Mouse (Mus musculus): Measurements from ENCODE around the gene Depdc5. TPM values are rescaled to one million over a fixed set of nuclear protein-coding genes. Genes with fewer than 3 reads are reported as not detected.

Gene Depdc5
- polyA plus RNA-seq, 1 experiment from 2014 or later, result 15.3 TPM

DNA sequence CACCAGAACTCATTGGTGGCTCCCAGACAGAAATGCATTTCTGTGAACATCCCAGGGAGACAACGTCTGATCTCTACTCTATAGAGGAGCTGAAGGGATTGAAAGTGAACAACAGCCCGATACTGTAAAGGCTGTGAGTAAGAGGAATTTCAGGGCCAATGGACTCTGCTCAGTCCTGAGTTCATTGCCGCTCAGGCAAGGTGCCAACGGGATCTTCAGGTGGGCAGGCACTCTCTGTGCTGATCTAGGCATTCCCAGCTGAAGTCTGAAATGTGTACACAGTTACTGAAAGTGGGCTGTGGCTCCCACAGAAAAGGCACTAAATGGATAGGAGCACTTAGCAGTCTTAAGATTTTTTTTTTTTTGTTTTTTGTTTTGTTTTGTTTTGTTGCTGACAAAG is 135.3 kb downstream of the Depdc5 start:
- DNase-seq (ENCODE audit: low spot score), result no peak

DNA sequence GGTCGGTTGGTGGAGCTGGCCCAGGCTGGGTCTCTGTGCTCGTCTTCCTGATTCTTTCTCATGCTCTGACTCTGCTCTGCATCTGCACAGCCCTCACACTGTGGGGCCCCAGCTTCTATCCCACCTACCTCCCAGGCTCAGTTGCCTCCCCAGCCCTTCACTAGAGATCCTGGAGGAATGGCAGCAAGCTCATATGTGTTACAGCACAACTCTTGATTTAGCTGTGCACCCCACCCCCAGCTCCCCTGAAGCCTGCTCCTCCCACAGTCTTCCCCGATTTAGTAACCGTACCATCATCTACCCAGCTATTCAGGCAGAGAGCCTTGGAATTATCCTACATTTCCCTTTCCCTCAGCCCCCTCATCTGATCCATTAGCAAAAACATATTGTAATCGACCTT is 137.6 kb downstream of the Depdc5 start:
- DNase-seq (ENCODE audit: low spot score), result no peak

DNA sequence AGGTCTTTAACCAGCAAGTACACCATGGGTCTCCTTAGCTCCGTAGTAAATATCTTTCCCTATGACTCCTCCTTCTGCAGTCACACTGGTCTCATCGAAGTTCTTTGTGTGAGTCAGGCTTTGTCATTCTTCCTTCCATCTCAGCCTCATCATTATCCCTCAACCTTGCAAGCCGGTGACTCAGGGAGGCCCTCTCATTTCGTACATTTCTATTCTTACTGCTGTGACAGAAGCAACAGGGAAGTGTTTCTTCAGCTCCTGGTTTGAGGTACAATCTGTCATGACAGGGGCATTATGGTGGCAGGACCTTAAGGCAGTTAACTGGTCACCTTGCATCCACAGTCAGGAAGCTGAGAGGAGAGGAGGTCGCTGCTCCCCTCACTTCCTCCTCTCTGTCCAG is 139.3 kb downstream of the Depdc5 start:
- no peak for DNase-seq (ENCODE audit: low spot score)

DNA sequence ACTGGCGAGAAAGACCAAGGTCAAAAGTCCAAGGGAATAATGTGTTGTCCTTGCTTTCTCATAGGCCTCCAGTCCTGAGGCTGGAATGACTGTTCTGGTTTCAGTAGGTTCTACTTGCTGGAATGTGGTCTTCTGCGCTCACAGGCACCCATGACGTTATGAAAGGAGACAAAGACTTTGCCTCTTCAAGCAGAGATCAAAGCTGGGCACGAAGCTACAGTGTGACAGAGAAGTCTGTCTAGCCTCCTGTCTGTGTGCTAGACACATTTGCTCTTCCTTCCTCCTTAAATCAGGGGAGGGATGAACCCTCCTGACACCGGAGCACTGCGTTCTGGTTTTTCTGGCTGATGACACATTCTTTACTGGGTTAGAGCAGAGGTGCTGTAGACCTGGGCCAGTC is 140.0 kb downstream of the Depdc5 start:
- DNase-seq (ENCODE audit: low spot score), result no peak

DNA sequence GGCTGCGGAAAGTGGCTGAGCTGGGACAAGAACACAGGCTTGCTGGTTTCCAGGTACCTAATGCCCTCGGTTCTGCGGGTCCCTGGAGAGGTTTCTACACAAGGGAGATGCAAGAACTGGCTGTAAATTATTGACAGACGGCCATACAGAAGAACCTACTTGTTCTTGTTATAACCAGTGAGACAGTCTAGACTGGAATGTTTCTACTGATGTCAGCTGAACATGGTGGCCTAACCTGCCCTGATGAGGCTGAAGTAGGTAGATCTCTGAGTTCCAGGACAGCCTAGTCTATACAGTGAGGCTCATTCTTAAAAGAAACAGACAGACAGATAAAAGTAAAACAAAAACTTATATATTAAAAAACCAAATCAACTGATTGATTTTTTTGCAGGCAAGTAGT is 140.6 kb downstream of the Depdc5 start:
- DNase-seq (ENCODE audit: low spot score), result no peak

DNA sequence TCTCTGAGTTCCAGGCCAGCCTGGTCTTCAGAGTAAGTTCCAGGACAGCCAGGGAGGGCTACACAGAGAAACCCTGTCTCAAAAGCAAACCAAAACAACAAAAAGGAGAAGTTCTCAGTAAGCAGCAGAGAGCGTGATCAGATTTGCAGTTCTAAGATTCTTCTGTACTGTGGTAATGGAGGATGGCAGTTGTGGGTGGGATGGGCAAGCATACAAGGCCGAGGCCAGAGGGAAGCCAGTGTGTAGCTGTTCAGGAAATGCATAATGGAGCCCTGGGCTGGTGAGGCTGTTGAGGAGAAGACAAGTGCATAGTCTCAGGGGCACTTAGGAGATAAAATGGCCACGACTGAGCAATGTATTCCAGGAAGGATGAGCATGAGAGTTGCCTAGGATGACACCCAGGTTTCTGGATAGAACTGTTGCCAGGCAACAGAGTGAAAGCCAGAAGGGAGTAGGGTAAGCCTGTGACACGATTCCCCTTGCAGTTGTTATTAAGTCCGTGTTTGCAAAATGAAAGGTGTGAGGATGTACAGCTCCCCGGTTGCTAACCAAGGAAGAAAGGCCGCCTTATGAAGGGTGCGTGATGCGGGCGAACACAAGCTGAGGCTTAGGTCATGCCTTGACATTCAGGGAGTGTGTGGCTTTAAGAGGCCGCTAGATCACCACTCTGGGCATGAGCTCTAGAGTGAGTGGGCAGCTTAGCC is 142.1 kb downstream of the Depdc5 start:
- DNase-seq (ENCODE audit: low spot score), result no peak

DNA sequence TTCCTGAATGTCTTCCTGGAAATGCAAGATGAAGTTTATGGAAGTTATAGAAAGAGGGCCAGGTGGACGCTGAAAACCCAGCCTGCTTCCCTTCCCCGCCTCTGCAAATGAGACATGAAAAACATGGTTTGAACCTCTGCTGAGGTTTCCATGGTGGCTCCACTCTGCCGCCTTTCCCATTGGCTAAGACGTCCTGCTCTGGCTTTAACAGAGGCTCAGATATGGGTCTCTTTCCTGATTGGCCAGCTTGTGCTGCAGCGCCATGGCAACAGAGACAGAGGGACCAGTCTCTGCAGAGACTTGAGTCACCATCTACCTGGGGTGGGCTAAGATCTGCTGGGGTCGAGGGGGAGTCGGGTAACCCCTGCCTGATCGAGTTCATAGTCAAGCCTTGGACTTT is 143.2 kb downstream of the Depdc5 start:
- DNase-seq (ENCODE audit: low spot score), result no peak

DNA sequence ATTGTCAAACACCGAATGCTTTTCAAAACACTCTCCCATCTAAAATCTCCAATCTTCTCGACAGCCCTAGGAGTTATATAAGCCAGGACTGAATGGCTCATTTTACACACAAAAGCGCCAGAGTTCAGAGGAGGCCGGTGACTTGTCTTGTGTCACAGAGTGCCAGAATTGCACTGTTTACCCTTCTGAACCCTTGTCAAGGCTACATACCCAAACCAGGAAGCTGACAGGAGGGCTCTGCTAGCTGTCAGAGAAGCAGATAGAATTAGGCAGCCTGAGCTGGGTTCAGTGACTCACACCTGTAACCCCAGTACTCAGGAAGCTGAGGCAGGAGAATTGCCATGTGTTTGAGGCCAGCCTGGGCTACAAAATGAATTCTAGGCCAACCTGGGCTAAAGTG is 143.9 kb downstream of the Depdc5 start:
- DNase-seq (ENCODE audit: low spot score), result no peak

DNA sequence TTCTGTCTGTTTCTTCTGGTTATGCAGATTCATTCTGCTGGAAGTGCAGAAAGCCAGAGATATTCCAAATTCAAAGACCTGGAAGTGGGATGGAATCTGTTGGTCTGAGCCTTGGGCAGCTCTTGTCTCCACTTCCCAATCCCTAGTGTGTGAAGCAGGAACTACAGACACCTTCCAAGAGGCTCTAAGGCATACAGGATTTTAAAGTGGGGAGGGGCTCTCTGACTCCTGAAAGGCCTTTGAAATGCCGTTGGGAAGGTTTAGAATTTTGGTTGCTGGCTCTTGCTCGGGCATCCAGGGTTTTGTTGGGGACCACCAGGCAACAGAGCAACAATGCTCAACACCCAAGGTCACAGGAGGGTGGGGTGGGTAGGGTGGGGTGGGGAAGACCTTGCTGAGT is 145.8 kb downstream of the Depdc5 start:
- DNase-seq (ENCODE audit: low spot score), result no peak

DNA sequence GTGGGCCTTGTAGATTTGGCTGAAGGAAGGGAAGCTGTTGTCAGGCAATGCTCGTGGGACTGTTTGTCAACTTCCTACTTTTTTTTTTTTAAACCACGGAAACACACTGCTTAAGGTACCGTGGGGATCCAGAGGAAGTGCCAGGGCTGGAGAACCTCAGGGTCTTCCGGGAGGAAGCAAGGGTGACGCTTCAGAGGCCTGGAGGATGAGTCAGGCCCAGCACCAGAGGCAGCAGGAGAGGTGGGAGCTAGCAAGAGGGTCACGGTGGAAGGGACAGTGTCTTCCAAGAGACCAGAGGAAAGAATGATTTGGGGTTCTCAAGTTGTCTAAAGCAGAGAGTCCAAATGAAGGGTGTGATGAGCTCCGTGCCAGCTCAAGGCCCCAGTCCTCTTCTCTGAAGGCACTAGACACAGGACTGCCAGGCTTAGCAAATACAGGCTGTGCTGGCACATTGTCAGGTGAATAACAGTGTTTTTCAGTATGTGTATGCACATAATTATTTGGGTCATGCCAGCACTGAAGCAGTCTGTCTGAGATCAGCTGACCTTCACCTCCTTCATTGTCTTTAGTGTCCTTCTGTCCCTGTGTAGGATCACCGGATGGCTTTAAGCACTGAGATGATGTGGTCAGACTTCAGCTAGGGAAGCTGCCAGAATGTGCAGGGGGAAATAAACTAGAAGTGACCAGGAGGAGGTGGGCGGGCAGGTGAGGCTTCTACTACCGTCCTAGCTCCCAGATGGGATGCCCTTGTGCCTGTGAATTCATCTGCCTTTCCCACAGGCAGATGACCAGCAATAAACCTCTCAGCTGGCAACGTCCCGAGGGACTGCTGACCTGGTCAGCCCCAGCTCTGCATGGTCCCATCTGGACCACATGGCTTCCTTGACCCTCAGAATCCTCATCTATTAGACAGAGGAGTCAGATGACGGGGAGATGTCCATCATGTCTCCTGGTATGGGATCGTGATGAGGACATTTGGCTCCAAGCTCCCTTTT is 146.6 kb downstream of the Depdc5 start:
- DNase-seq (ENCODE audit: low spot score), result no peak

DNA sequence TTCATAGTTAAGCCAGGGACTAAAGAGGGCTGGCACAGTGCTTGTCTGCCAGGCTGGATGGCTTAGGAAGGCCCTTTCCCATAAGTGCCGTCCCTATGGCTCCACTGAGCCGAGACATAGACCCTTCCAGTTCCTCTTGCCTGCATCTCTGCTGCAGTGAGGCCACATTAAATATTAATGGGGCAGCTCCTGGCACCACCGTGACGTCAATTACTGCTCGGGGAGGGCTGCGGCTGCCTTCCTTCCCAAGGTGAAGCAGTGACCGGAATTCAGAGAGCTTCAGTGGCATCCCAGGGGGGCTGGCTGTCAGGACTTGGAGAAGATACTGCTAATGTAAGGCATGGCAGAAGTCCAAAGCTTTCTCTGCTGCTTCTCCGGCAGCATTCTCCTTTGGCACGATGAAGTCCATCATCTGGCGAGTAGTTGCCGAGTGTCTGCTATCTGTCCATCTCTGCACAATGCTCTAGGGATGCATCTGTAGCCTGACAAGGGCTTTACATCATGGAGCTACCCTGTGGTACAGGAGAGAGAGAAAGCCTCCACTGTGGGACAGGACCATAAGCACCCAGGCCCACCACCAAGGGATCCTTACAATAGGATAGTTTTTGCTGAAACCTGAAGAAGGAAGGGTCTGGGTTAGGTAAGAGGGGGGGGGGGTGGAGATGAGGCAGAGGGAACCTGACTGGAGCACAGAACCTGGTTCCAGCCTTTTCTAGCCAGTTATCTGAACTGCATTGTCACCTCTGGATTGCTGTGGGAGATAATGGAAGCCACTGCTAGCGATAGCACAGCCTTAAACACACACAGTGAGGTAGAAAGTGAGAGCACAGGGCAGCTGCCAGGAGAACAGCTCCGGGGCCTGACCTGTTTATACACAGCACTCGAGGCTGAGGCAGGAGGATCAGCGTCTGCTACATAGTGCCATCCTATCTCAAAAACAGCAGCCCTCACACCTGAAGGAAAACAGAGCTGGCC is 147.9 kb downstream of the Depdc5 start:
- no peak for DNase-seq (ENCODE audit: low spot score)

DNA sequence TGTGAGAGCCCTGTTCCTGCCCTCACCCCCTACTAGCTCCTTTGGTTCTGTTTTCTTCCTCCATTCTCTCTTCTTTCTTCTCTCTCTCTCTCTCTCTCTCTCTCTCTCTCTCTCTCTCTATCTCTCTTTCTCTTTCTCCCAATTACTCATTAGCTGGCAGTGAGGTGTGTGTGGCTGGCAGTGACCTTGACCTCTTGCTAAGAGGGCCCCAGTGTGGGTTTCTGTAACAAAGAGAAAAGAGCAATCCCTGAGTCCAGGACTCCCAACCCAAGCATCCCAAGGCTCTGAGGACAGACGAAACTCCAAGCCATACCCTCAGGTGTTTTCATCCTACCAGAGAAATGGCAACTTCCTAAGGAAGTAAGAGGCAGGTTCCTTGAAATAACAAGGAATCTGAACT is 150.6 kb downstream of the Depdc5 start:
- DNase-seq (ENCODE audit: low spot score), result no peak

DNA sequence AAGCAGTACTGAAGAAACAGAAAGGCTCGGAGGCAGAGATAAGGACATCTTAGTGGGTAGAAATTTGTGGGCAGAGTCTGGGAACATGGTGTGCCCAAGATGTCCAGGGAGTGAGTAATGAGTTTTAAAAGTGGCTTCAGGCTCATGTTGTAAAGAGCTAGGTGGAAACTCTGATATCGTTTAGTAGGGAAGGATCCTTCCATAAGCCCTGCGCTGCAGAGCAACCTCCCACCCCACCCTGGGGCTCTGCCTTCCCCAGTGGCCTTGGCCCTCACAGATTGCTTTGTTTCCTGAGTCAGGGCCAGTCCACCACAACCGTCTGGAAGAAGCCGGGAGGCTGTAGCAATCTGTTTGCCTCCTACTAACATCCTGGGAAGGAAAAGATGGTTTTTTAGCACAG is 152.1 kb downstream of the Depdc5 start:
- no peak for DNase-seq (ENCODE audit: low spot score)

DNA sequence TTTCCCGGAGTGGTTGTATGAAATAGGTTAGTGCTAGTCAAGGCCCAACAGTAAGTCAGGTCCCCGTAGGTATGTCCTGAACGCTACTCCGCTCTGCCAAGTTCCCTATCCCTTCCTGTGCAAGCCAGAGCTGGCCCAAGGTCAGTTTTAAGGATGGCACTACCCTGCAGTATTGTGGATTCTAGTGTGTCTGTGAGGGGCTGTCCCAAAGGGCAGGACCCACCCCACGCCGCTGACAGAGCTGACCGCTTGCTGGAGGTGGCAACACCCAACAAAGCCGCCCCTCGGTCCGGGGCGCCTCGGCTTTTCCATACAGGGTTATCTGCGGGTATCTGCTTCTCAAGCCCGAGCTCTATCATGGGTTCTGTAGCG is 154.7 kb downstream of the Depdc5 start:
- no peak for DNase-seq (ENCODE audit: low spot score)

DNA sequence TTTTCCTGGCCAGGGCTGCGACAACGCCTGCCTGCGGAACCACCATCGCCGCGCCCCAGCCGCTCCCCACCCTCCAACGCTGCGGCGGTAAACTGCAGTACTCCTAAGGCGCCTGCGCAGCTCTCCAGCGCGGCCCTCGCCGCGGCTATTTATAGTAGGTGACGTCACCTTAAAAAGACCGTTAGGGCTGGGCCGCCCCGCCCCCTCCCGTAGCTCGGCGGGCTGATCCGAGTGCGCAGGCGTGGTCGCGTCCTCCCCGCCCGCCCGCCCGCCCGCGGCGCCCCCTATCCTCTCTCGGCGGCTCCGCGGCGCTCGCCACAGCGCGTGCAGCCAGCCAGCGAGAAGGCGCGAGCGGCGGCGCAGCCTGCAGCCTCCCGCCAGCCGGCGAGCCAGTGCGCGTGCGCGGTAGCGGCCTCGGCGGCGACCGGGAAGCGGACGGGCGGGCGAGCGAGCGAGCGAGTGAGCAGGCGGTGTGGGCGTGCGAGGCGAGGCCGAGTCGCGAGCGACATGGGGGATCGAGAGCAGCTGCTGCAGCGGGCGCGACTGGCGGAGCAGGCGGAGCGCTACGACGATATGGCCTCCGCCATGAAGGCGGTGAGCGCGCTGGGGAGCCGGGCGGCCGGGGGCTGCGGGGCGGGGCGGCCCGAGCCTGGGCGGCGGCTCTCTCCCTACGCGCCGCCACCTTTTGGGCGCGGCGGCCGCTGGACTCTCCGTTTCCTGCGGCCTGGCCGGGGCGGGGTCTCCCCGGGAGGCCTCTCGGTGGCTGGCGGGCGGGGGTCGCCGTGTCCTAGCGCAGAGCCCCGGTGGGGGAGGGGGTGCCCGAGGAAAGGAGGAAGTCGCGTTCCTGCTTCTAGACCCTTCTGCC is 155.3 kb downstream of the Depdc5 start, which contains the start of gene Ywhah:
TSS of gene Ywhah (plus strand) at position 256 of the 865 bp plus-strand sequence.
- peak; percentile 99 for DNase-seq (ENCODE audit: low spot score)

DNA sequence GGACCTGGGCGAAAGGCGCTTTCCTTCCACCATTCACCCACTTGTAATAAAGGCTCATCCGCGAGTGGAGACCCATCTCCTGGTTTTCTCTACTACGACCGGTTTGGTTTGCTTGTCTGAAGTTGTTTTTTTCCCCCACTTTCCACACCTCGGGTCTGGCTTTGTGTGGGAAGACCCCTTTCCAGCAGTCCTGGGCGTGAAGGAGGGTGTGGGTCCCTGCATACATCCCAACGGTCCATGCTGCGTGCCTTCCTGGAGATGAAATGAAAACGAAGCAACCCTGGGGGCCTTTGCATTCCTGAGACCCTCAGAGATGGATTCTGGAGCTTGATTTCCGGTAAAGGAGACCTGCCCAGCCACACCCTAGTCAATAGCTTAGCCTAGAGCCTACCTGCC is 155.9 kb downstream of the Depdc5 start:
- DNase-seq (ENCODE audit: low spot score), result no peak

DNA sequence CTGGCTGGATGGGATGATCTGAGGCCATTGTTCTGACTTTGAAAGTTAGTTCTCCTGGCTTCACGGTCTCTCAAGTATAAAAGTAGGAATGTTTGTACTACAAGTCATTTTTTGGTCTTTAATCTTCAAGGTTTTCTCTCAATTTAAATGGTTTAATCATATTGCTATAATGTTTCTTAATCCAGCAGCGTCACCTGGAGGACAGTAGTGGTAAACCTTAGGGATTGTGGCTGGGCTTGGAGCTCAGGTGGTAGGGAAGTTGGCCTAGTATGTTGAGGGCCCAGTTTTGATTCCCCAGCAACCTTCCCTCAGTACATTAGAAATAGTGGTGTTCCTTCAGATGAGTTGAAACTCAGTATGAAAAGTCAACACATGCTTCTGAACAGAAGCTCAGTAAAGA is 158.1 kb downstream of the Depdc5 start:
- peak; percentile 45 for DNase-seq (ENCODE audit: low spot score)

DNA sequence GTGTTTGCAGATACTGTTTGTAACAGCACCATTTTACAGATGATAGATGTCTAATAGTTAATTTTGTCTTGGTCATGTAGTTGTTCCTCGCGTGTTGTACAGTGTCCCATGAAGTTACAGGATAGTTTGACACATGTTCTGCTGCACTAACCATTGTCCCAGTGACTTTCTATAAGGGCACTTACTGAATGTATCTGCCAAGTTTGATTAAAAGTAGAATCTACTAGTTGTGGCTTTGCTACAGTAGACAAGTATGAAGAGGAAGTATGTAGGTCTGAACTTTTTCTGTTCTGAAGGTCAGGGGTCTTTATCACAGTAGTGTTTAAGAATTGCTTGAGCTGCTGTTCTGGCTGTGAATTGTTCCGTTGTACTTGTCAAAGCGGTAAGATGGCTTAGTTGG is 159.8 kb downstream of the Depdc5 start:
- no peak for DNase-seq (ENCODE audit: low spot score)

DNA sequence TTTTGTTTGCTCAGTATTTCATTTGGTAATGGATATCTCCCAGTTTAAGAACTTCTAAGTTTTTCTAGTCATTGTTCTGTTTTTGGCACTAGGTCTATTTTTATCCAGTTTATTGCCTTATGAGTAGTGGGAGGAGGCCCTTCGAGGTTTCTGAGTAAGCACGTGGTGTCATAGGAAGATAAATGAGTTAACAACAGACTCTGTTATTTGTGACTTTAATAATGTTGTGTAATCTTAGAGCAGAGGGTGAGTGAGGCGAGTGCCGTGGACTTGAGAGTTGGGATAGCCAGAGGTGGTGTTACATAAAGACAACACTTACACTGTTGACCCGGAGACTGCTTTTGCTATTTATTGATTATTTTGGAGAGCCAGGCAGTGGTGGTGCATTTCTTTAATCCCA is 161.0 kb downstream of the Depdc5 start:
- no peak for DNase-seq (ENCODE audit: low spot score)

DNA sequence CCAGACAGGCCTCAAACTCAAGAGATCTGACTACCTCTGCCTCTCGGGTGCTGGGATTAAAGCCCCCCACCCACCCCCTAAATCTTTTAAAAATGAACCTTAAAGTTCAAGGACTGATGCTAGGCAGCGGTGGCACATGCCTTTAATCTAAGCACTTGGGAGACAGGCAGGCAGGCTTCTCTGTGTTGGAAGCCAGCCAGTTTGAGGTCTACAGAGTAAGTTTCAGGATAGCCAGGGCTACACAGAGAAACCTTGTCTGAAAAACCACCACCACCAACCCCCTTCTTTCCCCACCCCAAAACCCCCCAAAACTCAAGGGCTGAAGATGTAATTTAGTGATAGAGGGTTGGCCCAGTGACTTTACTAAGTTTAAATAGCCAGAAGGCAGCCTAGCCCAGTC is 165.2 kb downstream of the Depdc5 start:
- DNase-seq (ENCODE audit: low spot score), result no peak
